Mouse (Mus musculus): ENCODE data around the gene Prepl. TPM values are rescaled to one million over a fixed set of nuclear protein-coding genes. Genes with fewer than 3 reads are reported as not detected.

Prepl gene
- total and polyA plus RNA-seq, 2 experiments from 2014 or later = 94.0 to 124 TPM

GRCm38 (mm10) chr17:85038761-85039160 is 51.3 kb downstream of the Prepl start:
- ATAC-seq (no peak), DNase-seq (ENCODE audit: low spot score) (no peak)
- Histone ChIP-seq H3K4me3 (ENCODE audit: low read length) (no peak overlapping the region), H3K36me3 (ENCODE audit: insufficient read depth, low read length) (no peaks in the 10 kb centered on the region), H3K27ac (no peak overlapping the region), H3K9ac (replicated peaks; ENCODE audit: low read length) (no peak overlapping the region), H3K9me3 (ENCODE audit: low read length) (no peaks in the 10 kb centered on the region), H3K4me2 (ENCODE audit: low read depth, low read length) (no peak overlapping the region), H3K4me1 (ENCODE audit: insufficient read depth, low read length) (no peaks in the 10 kb centered on the region), H3K27me3 (ENCODE audit: insufficient read depth, low read length) (no peaks in the 10 kb centered on the region)
- no peak for TF ChIP-seq CTCF (IDR thresholded peaks at IDR 0.05; ENCODE audit: low read depth)
- WGBS = 90% methylated on average over 5 of the region's 5 CpGs

- no peak for TF ChIP-seq CTCF (IDR thresholded peaks at IDR 0.05; ENCODE audit: low read depth)
- Histone ChIP-seq H3K4me3 (ENCODE audit: low read length) (no peak overlapping the region), H3K36me3 (ENCODE audit: insufficient read depth, low read length) (no peaks in the 10 kb centered on the region), H3K27me3 (ENCODE audit: insufficient read depth, low read length) (no peaks in the 10 kb centered on the region), H3K4me2 (ENCODE audit: low read depth, low read length) (no peak overlapping the region), H3K4me1 (ENCODE audit: insufficient read depth, low read length) (no peaks in the 10 kb centered on the region), H3K27ac (no peak overlapping the region), H3K9me3 (ENCODE audit: low read length) (no peaks in the 10 kb centered on the region), H3K9ac (replicated peaks; ENCODE audit: low read length) (no peak overlapping the region)
- 82% methylated on average over 4 of the region's 4 CpGs for WGBS
- DNase-seq (ENCODE audit: low spot score) = no peak
- no peak for ATAC-seq
Measured at GRCm38 (mm10) chr17:85038311-85038710, 51.7 kb downstream of the Prepl start.

GRCm38 (mm10) chr17:85037855-85038254 is 52.2 kb downstream of the Prepl start:
- Histone ChIP-seq H3K4me3 (ENCODE audit: low read length) (no peak overlapping the region), H3K36me3 (ENCODE audit: insufficient read depth, low read length) (no peaks in the 10 kb centered on the region), H3K4me1 (ENCODE audit: insufficient read depth, low read length) (no peaks in the 10 kb centered on the region), H3K27ac (no peak overlapping the region), H3K4me2 (ENCODE audit: low read depth, low read length) (no peak overlapping the region), H3K9me3 (ENCODE audit: low read length) (no peaks in the 10 kb centered on the region), H3K9ac (replicated peaks; ENCODE audit: low read length) (no peak overlapping the region), H3K27me3 (ENCODE audit: insufficient read depth, low read length) (no peaks in the 10 kb centered on the region)
- WGBS = 90% methylated on average over 5 of the region's 5 CpGs
- DNase-seq (ENCODE audit: low spot score) (no peak), ATAC-seq (no peak)
- no peak for TF ChIP-seq CTCF (IDR thresholded peaks at IDR 0.05; ENCODE audit: low read depth)

DNA sequence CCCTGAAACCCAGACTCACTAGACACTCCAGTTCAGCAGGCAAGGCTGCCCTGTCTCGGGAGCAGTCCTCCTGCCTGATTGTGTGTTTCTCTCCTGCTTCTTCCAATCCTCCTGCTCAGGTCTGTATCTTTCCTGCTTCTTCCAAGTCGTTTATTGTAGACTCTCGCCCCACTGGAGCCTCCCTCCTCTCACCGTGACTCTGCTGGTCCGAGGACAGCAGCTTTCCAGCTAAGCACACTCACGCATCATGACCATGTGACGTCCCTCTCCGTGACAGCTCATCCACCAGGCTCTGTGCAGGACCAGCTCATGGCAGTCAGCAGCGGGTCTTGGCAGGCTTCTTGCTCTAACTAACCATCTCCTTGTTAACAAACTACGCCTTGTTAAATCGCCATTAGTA is 56.0 kb downstream of the Prepl start:
- Histone ChIP-seq H3K27ac (no peak overlapping the region), H3K4me1 (ENCODE audit: insufficient read depth, low read length) (no peaks in the 10 kb centered on the region), H3K9ac (replicated peaks; ENCODE audit: low read length) (no peak overlapping the region), H3K27me3 (ENCODE audit: insufficient read depth, low read length) (no peaks in the 10 kb centered on the region), H3K9me3 (ENCODE audit: low read length) (no peaks in the 10 kb centered on the region), H3K36me3 (ENCODE audit: insufficient read depth, low read length) (no peaks in the 10 kb centered on the region), H3K4me3 (ENCODE audit: low read length) (no peak overlapping the region), H3K4me2 (ENCODE audit: low read depth, low read length) (0 out of 2 replicates have a peak overlapping the region, but pooled peaks have one; percentile 27)
- TF ChIP-seq CTCF (IDR thresholded peaks at IDR 0.05; ENCODE audit: low read depth) = no peak
- ATAC-seq = peak; percentile 66; the same call in 1 of the 2 replicates
- peak; percentile 38 for DNase-seq (ENCODE audit: low spot score)
- WGBS = 50% methylated on average over 11 of the region's 11 CpGs

- Histone ChIP-seq H3K4me3 (ENCODE audit: low read length) (no peak overlapping the region), H3K27ac (no peak overlapping the region), H3K36me3 (ENCODE audit: insufficient read depth, low read length) (no peaks in the 10 kb centered on the region), H3K9ac (replicated peaks; ENCODE audit: low read length) (no peak overlapping the region), H3K27me3 (ENCODE audit: insufficient read depth, low read length) (no peaks in the 10 kb centered on the region), H3K9me3 (ENCODE audit: low read length) (no peaks in the 10 kb centered on the region), H3K4me2 (ENCODE audit: low read depth, low read length) (no peak overlapping the region), H3K4me1 (ENCODE audit: insufficient read depth, low read length) (no peaks in the 10 kb centered on the region)
- no peak for TF ChIP-seq CTCF (IDR thresholded peaks at IDR 0.05; ENCODE audit: low read depth)
- 92% methylated on average over 3 of the region's 3 CpGs for WGBS
- no peak for DNase-seq (ENCODE audit: low spot score)
- no peak for ATAC-seq
Measured at GRCm38 (mm10) chr17:85033087-85033486, 57.0 kb downstream of the Prepl start.

DNA sequence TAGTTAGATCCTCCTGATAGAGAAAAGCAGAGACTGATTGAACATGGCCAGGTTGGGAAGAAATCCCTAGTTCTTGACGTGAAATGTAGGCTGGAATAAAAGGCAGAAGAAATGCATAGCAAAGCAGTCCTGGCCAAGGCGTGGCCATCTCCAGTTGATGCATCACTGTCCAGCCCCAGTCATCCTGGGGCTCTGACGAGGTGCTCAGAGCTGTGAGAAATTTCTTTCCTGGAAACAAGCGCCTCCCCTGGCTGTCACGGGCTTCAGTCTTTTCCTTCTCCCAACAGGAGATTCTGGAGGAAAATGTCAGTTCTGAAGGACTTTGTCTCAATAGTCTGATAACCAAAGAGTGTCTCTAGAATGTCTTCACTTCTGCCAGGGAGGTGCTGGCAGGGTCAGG is 59.4 kb downstream of the Prepl start:
- H3K4me1 ChIP-seq (ENCODE audit: insufficient read depth, low read length) = no peaks in the 10 kb centered on the region
- H3K4me2 ChIP-seq (ENCODE audit: low read depth, low read length) = no peak overlapping the region
- no peaks in the 10 kb centered on the region for H3K36me3 ChIP-seq (ENCODE audit: insufficient read depth, low read length)
- H3K27me3 ChIP-seq (ENCODE audit: insufficient read depth, low read length) = no peaks in the 10 kb centered on the region
- 79% methylated on average over 5 of the region's 5 CpGs for WGBS
- no peak overlapping the region for H3K4me3 ChIP-seq (ENCODE audit: low read length)
- DNase-seq (ENCODE audit: low spot score) = no peak
- TF ChIP-seq CTCF (IDR thresholded peaks at IDR 0.05; ENCODE audit: low read depth) = no peak
- H3K27ac ChIP-seq = no peak overlapping the region
- H3K9ac ChIP-seq (replicated peaks; ENCODE audit: low read length) = no peak overlapping the region
- no peaks in the 10 kb centered on the region for H3K9me3 ChIP-seq (ENCODE audit: low read length)
- no peak for ATAC-seq

GRCm38 (mm10) chr17:85028797-85029196 is 61.2 kb downstream of the Prepl start:
- no peak for ATAC-seq
- no peak for TF ChIP-seq CTCF (IDR thresholded peaks at IDR 0.05; ENCODE audit: low read depth)
- H3K4me1 ChIP-seq (ENCODE audit: insufficient read depth, low read length) = no peaks in the 10 kb centered on the region
- H3K27me3 ChIP-seq (ENCODE audit: insufficient read depth, low read length) = no peaks in the 10 kb centered on the region
- no peak for DNase-seq (ENCODE audit: low spot score)
- no peak overlapping the region for H3K4me2 ChIP-seq (ENCODE audit: low read depth, low read length)
- H3K9me3 ChIP-seq (ENCODE audit: low read length) = no peaks in the 10 kb centered on the region
- 95% methylated on average over 10 of the region's 10 CpGs for WGBS
- H3K4me3 ChIP-seq (ENCODE audit: low read length) = no peak overlapping the region
- no peak overlapping the region for H3K27ac ChIP-seq
- no peak overlapping the region for H3K9ac ChIP-seq (replicated peaks; ENCODE audit: low read length)
- H3K36me3 ChIP-seq (ENCODE audit: insufficient read depth, low read length) = no peaks in the 10 kb centered on the region

Data from hindbrain, postnatal 0 days (tissue).